Mouse (Mus musculus): ENCODE results near the gene Angptl7.

The Angptl7 gene

GRCm38 (mm10) chr4:148500410-148500867, at the start of gene Angptl7:
Gene Angptl7 (minus strand): TSS chr4:148500460.
- no peak for DNase-seq

- DNase-seq: no peak
Observed at GRCm38 (mm10) chr4:148549106-148549505, 48.8 kb upstream of the Angptl7 start.

GRCm38 (mm10) chr4:148535876-148536275, 35.6 kb upstream of the Angptl7 start:
- no peak for DNase-seq

GRCm38 (mm10) chr4:148533613-148534328, 33.5 kb upstream of the Angptl7 start:
- DNase-seq: no peak

- DNase-seq: no peak
Observed at GRCm38 (mm10) chr4:148532516-148532915, 32.3 kb upstream of the Angptl7 start.

GRCm38 (mm10) chr4:148531341-148531740, 31.1 kb upstream of the Angptl7 start:
- DNase-seq: no peak

- DNase-seq: no peak
Observed at GRCm38 (mm10) chr4:148530778-148531177, 30.5 kb upstream of the Angptl7 start.

- no peak for DNase-seq
Observed at GRCm38 (mm10) chr4:148530351-148530750, 30.1 kb upstream of the Angptl7 start.

GRCm38 (mm10) chr4:148527158-148527910, 27.1 kb upstream of the Angptl7 start:
- DNase-seq: no peak

- no peak for DNase-seq
Observed at GRCm38 (mm10) chr4:148523538-148523937, 23.3 kb upstream of the Angptl7 start.

GRCm38 (mm10) chr4:148518235-148518795, 18.1 kb upstream of the Angptl7 start:
- DNase-seq: no peak

- no peak for DNase-seq
Observed at GRCm38 (mm10) chr4:148517809-148518208, 17.5 kb upstream of the Angptl7 start.

- DNase-seq: peak; percentile 49 to 57
Observed at GRCm38 (mm10) chr4:148515313-148515712, 15.1 kb upstream of the Angptl7 start.

- peak in 1 of 2 experiments; percentile 37 for DNase-seq
Observed at GRCm38 (mm10) chr4:148513021-148513559, 12.8 kb upstream of the Angptl7 start.

GRCm38 (mm10) chr4:148511334-148511733, 11.1 kb upstream of the Angptl7 start:
- no peak for DNase-seq

- no peak for DNase-seq
Observed at GRCm38 (mm10) chr4:148510691-148511090, 10.4 kb upstream of the Angptl7 start.

- DNase-seq: no peak
Observed at GRCm38 (mm10) chr4:148509450-148510084, 9.3 kb upstream of the Angptl7 start.

- no peak for DNase-seq
Observed at GRCm38 (mm10) chr4:148508084-148508849, 8.0 kb upstream of the Angptl7 start.

GRCm38 (mm10) chr4:148507585-148507984, 7.3 kb upstream of the Angptl7 start:
- no peak for DNase-seq

- peak; percentile 49 to 64 for DNase-seq
Observed at GRCm38 (mm10) chr4:148504497-148504959, 4.3 kb upstream of the Angptl7 start.

- peak in 1 of 2 experiments; percentile 35 for DNase-seq
Observed at GRCm38 (mm10) chr4:148495874-148496689, 4.2 kb downstream of the Angptl7 start.
